Mouse (Mus musculus) thymus, adult 2 months (tissue): Measurements from ENCODE around the gene Snca. TPM values are rescaled to one million over a fixed set of nuclear protein-coding genes. Genes with fewer than 3 reads are reported as not detected.
"Not testable (repeated sequence)": the region's sequence is repeated elsewhere in the genome, so short reads cannot be mapped to it uniquely, and the experiment has no call there.

Experiments used
- DNase-seq: peaks from one replicate; pipeline ENCODE4 v3.0.0; 2021
- H3K27ac ChIP-seq: fragments of 200-500 bp; 2 replicates; pipeline ENCODE4 v1.5.1; 2012; ENCODE audit warnings: low read length, control low read depth; ENCODE audit not compliant: control insufficient read depth, insufficient read depth
- H3K27me3 ChIP-seq: fragments of 200-500 bp; 2 replicates; pipeline ENCODE4 v1.6.1; 2012; ENCODE audit warnings: mild to moderate bottlenecking, low read length, moderate library complexity, mixed read lengths; ENCODE audit not compliant: control insufficient read depth, insufficient read depth
- H3K36me3 ChIP-seq: fragments of 200-500 bp; 2 replicates; pipeline ENCODE4 v1.6.1; 2012; ENCODE audit warnings: mild to moderate bottlenecking, low read length, moderate library complexity; ENCODE audit not compliant: control insufficient read depth, insufficient read depth
- H3K4me1 ChIP-seq: fragments of 200-500 bp; replicated peaks from 2 replicates; pipeline ENCODE4 v1.6.1; 2012; ENCODE audit warnings: low read length; ENCODE audit not compliant: control insufficient read depth, insufficient read depth
- H3K4me3 ChIP-seq: fragments of 200-500 bp; 2 replicates; pipeline ENCODE4 v1.5.1; 2012; ENCODE audit warnings: mild to moderate bottlenecking, low read length, control low read depth, moderate library complexity; ENCODE audit not compliant: control insufficient read depth, insufficient read depth
- CTCF ChIP-seq: fragments of 200-500 bp; IDR thresholded peaks from 2 replicates; pipeline ENCODE4 v1.5.1; 2012; ENCODE audit warnings: mild to moderate bottlenecking, control low read depth, low read length, moderate library complexity, borderline replicate concordance; ENCODE audit not compliant: control insufficient read depth, poor library complexity, insufficient read depth; ENCODE audit errors: extremely low read depth
- POLR2A ChIP-seq: fragments of 200-500 bp; IDR thresholded peaks from 2 replicates; pipeline ENCODE4 v1.6.1; 2012; ENCODE audit warnings: mild to moderate bottlenecking, low read length, control low read depth, moderate library complexity; ENCODE audit not compliant: control insufficient read depth, poor library complexity, insufficient read depth; ENCODE audit errors: extremely low read depth
- WGBS: fragments of 180-500 bp; shearing (Covaris S2); methylation state at CpG from one replicate; pipeline ENCODE4 v1.1.7; 2018; 5-methylcytosine and 5-hydroxymethylcytosine counted together
- polyA plus RNA-seq: library from polyadenylated mRNA; depleted of rRNA; stranded (reverse); fragments of >200 nt; gene quantifications from 2 replicates; pipeline ENCODE4 v1.2.3, GENCODE M21; 2012; rRNA removed

Gene Snca
- polyA plus RNA-seq, 1 experiment: 0.86 TPM

- Histone ChIP-seq H3K27me3 (no peaks in the 10 kb centered on the region), H3K4me1 (no peaks in the 10 kb centered on the region), H3K27ac (no peak overlapping the region), H3K4me3 (no peak overlapping the region), H3K36me3 (no peaks in the 10 kb centered on the region)
- 60% methylated on average over 2 of the region's 2 CpGs for WGBS
- no peak for DNase-seq
- TF ChIP-seq CTCF (no peak), POLR2A (no peak)
Observed at GRCm38 (mm10) chr6:60731164-60731563, 98.5 kb downstream of the Snca start.

GRCm38 (mm10) chr6:60724110-60724829 is 105.4 kb downstream of the Snca start:
- 83% methylated on average over 2 of the region's 2 CpGs for WGBS
- H3K36me3 ChIP-seq: no peaks in the 10 kb centered on the region
- H3K4me3 ChIP-seq: no peak overlapping the region
- H3K4me1 ChIP-seq: no peaks in the 10 kb centered on the region
- no peak overlapping the region for H3K27ac ChIP-seq
- TF ChIP-seq CTCF (no peak), POLR2A (no peak)
- H3K27me3 ChIP-seq: no peaks in the 10 kb centered on the region
- no peak for DNase-seq

- H3K36me3 ChIP-seq: no peaks in the 10 kb centered on the region
- H3K27me3 ChIP-seq: no peaks in the 10 kb centered on the region
- H3K4me3 ChIP-seq: no peak overlapping the region
- no peak for DNase-seq
- no peak for TF ChIP-seq POLR2A
- TF ChIP-seq CTCF: no peak
- WGBS: 87% methylated on average over 3 of the region's 3 CpGs
- no peak overlapping the region for H3K27ac ChIP-seq
- no peaks in the 10 kb centered on the region for H3K4me1 ChIP-seq
Observed at GRCm38 (mm10) chr6:60717566-60717965, 112.1 kb downstream of the Snca start.

GRCm38 (mm10) chr6:60709997-60710471 is 119.6 kb downstream of the Snca start:
- no peaks in the 10 kb centered on the region for H3K4me1 ChIP-seq
- no peak for DNase-seq
- H3K36me3 ChIP-seq: no peaks in the 10 kb centered on the region
- no peak overlapping the region for H3K4me3 ChIP-seq
- 47% methylated on average over 2 of the region's 2 CpGs for WGBS
- no peak overlapping the region for H3K27ac ChIP-seq
- H3K27me3 ChIP-seq: no peaks in the 10 kb centered on the region
- TF ChIP-seq POLR2A (no peak), CTCF (no peak)

GRCm38 (mm10) chr6:60698072-60698471 is 131.6 kb downstream of the Snca start:
- WGBS: 87% methylated on average over 2 of the region's 2 CpGs
- DNase-seq: no peak
- no peak overlapping the region for H3K4me3 ChIP-seq

GRCm38 (mm10) chr6:60687048-60687447 is 142.6 kb downstream of the Snca start:
- H3K27me3 ChIP-seq, DNase-seq: not testable (repeated sequence)
- 89% methylated on average over 4 of the region's 4 CpGs for WGBS

More at GRCm38 (mm10) chr6:60698072-60698471, 131.6 kb downstream of the Snca start:
- Histone ChIP-seq H3K4me1 (no peaks in the 10 kb centered on the region), H3K27me3 (no peaks in the 10 kb centered on the region), H3K27ac (no peak overlapping the region), H3K36me3 (no peaks in the 10 kb centered on the region)
- TF ChIP-seq POLR2A: no peak

GRCm38 (mm10) chr6:60682233-60682632 is 147.4 kb downstream of the Snca start:
- no peaks in the 10 kb centered on the region for H3K27me3 ChIP-seq
- DNase-seq: no peak
- WGBS: 35% methylated on average over 4 of the region's 4 CpGs

More at GRCm38 (mm10) chr6:60687048-60687447, 142.6 kb downstream of the Snca start:
- H3K4me3 ChIP-seq, H3K27ac ChIP-seq, H3K4me1 ChIP-seq, H3K36me3 ChIP-seq: not testable (repeated sequence)

More at GRCm38 (mm10) chr6:60682233-60682632, 147.4 kb downstream of the Snca start:
- H3K27ac ChIP-seq: no peak overlapping the region
- H3K36me3 ChIP-seq: no peaks in the 10 kb centered on the region
- no peaks in the 10 kb centered on the region for H3K4me1 ChIP-seq
- no peak overlapping the region for H3K4me3 ChIP-seq
- no peak for TF ChIP-seq POLR2A
- TF ChIP-seq CTCF: no peak

Other genes with a start within 250 kb of the Snca start
- 0.13 and 0.14 TPM in 2 replicates for gene Mmrn1, start 95.1 kb upstream of the Snca start, polyA plus RNA-seq